Mouse (Mus musculus) embryonic facial prominence, embryonic 13.5 days (tissue): ENCODE results near the gene Ybx2. TPM values are rescaled to one million over a fixed set of nuclear protein-coding genes. Genes with fewer than 3 reads are reported as not detected.
"Not testable (repeated sequence)": the region's sequence is repeated elsewhere in the genome, so short reads cannot be mapped to it uniquely, and the experiment has no call there.

Experiments used
- ATAC-seq: fragments of 200-750 bp; cut with Nextera tagmentation; 2 replicates; pipeline ENCODE4 v1.8.0; 2017; ENCODE audit warnings: low read depth; ENCODE audit not compliant: insufficient number of reproducible peaks, insufficient read depth, low FRiP score, low TSS enrichment
- H3K27ac ChIP-seq: fragments of 300-500 bp; sonication (generic); 2 replicates; pipeline ENCODE4 v1.5.1; 2015; ENCODE audit warnings: moderate library complexity, mild to moderate bottlenecking, inconsistent platforms
- H3K27me3 ChIP-seq: fragments of 300-500 bp; sonication (generic); 2 replicates; pipeline ENCODE4 v1.6.1; 2015; ENCODE audit warnings: mild to moderate bottlenecking, inconsistent platforms
- H3K36me3 ChIP-seq: fragments of 300-500 bp; sonication (generic); 2 replicates; pipeline ENCODE4 v1.6.1; 2015; ENCODE audit warnings: mild to moderate bottlenecking, inconsistent platforms
- H3K4me1 ChIP-seq: fragments of 300-500 bp; sonication (generic); 2 replicates; pipeline ENCODE4 v1.6.1; 2015; ENCODE audit warnings: inconsistent platforms
- H3K4me2 ChIP-seq: fragments of 300-500 bp; sonication (generic); 2 replicates; pipeline ENCODE4 v1.6.1; 2015; ENCODE audit warnings: moderate library complexity, mild to moderate bottlenecking, inconsistent platforms
- H3K4me3 ChIP-seq: fragments of 300-500 bp; sonication (generic); 2 replicates; pipeline ENCODE4 v1.5.1; 2015; ENCODE audit warnings: mild to moderate bottlenecking, inconsistent platforms
- H3K9ac ChIP-seq: fragments of 300-500 bp; sonication (generic); 2 replicates; pipeline ENCODE4 v1.6.1; 2015; ENCODE audit warnings: mild to moderate bottlenecking, inconsistent platforms
- H3K9me3 ChIP-seq: fragments of 300-500 bp; sonication (generic); 2 replicates; pipeline ENCODE4 v1.6.1; 2016; ENCODE audit warnings: inconsistent platforms
- WGBS: fragments of 180-500 bp; shearing (Covaris S2); methylation state at CpG from one replicate; pipeline ENCODE4 v1.1.7; 2015; ENCODE audit warnings: mixed read lengths; 5-methylcytosine and 5-hydroxymethylcytosine counted together
- polyA plus RNA-seq: library from polyadenylated mRNA; unstranded; fragments of >200 nt; fragmentation: Nextera tagmentation; extraction: Ambion mirVana; gene quantifications from 2 replicates; pipeline ENCODE4 v1.2.1, GENCODE M21; 2015

Gene Ybx2
- polyA plus RNA-seq, 1 experiment from 2014 or later = 7.5 TPM

GRCm38 (mm10) chr11:69929712-69930111 is 5.9 kb upstream of the Ybx2 start:
- Histone ChIP-seq H3K27ac (no peak overlapping the region), H3K9ac (no peak overlapping the region), H3K4me3 (no peak overlapping the region), H3K27me3 (no peaks in the 10 kb centered on the region), H3K4me1 (peaks cover 9% of the 10 kb centered on the region), H3K9me3 (no peaks in the 10 kb centered on the region), H3K36me3 (no peaks in the 10 kb centered on the region), H3K4me2 (no peak overlapping the region)
- ATAC-seq = no peak
- 90% methylated on average over 4 of the region's 4 CpGs for WGBS

GRCm38 (mm10) chr11:69930176-69930575 is 5.4 kb upstream of the Ybx2 start:
- H3K9me3 ChIP-seq, H3K4me3 ChIP-seq, H3K27ac ChIP-seq, H3K27me3 ChIP-seq, H3K4me2 ChIP-seq, H3K4me1 ChIP-seq, H3K36me3 ChIP-seq, H3K9ac ChIP-seq, ATAC-seq: not testable (repeated sequence)
- WGBS = 86% methylated on average over 8 of the region's 8 CpGs

GRCm38 (mm10) chr11:69930967-69931537 is 4.5 kb upstream of the Ybx2 start:
- Histone ChIP-seq H3K36me3 (no peaks in the 10 kb centered on the region), H3K4me3 (no peak overlapping the region), H3K4me1 (peaks cover 10% of the 10 kb centered on the region), H3K4me2 (no peak overlapping the region), H3K27ac (no peak overlapping the region), H3K9me3 (no peaks in the 10 kb centered on the region), H3K9ac (no peak overlapping the region), H3K27me3 (no peaks in the 10 kb centered on the region)
- ATAC-seq = no peak
- WGBS = 67% methylated on average over 3 of the region's 3 CpGs

GRCm38 (mm10) chr11:69931769-69932168 is 3.8 kb upstream of the Ybx2 start:
- H3K4me2 ChIP-seq = no peak overlapping the region
- H3K27me3 ChIP-seq = peaks cover 7% of the 10 kb centered on the region; the same call in 1 of the 2 replicates
- H3K27ac ChIP-seq = no peak overlapping the region
- H3K36me3 ChIP-seq = no peaks in the 10 kb centered on the region
- H3K4me1 ChIP-seq = peaks cover 17% of the 10 kb centered on the region
- H3K4me3 ChIP-seq = no peak overlapping the region
- WGBS = 70% methylated on average over 8 of the region's 8 CpGs
- H3K9me3 ChIP-seq = no peaks in the 10 kb centered on the region
- ATAC-seq = no peak
- H3K9ac ChIP-seq = no peak overlapping the region

- no peak overlapping the region for H3K4me3 ChIP-seq
- no peaks in the 10 kb centered on the region for H3K36me3 ChIP-seq
- peaks cover 12% of the 10 kb centered on the region; the same call in 1 of the 2 replicates for H3K27me3 ChIP-seq
- H3K9me3 ChIP-seq = no peaks in the 10 kb centered on the region
- WGBS = 36% methylated on average over 3 of the region's 3 CpGs
- no peak for ATAC-seq
- H3K9ac ChIP-seq = no peak overlapping the region
- H3K4me1 ChIP-seq = peaks cover 22% of the 10 kb centered on the region
- H3K27ac ChIP-seq = no peak overlapping the region
- no peak overlapping the region for H3K4me2 ChIP-seq
These were observed 3.3 kb upstream of the Ybx2 start for GRCm38 (mm10) chr11:69932254-69932653.

- WGBS = 70% methylated on average over 4 of the region's 4 CpGs
- H3K27me3 ChIP-seq = peaks cover 16% of the 10 kb centered on the region
- H3K4me1 ChIP-seq = peaks cover 30% of the 10 kb centered on the region
- H3K4me2 ChIP-seq = no peak overlapping the region
- H3K27ac ChIP-seq = no peak overlapping the region
- no peaks in the 10 kb centered on the region for H3K9me3 ChIP-seq
- ATAC-seq = no peak
- no peak overlapping the region for H3K9ac ChIP-seq
- no peaks in the 10 kb centered on the region for H3K36me3 ChIP-seq
- no peak overlapping the region for H3K4me3 ChIP-seq
These were observed 2.5 kb upstream of the Ybx2 start for GRCm38 (mm10) chr11:69933066-69933465.

- ATAC-seq = 0 out of 2 replicates have a peak, but pooled peaks have one; percentile 57
- no peaks in the 10 kb centered on the region for H3K9me3 ChIP-seq
- H3K9ac ChIP-seq = peak overlapping the region; percentile 61; the same call in 1 of the 2 replicates
- H3K4me2 ChIP-seq = peak overlapping the region; percentile 56
- H3K4me3 ChIP-seq = peak overlapping the region; percentile 27
- under 1% methylated on average over 18 of the region's 18 CpGs for WGBS
- no peak overlapping the region for H3K27ac ChIP-seq
- no peaks in the 10 kb centered on the region for H3K36me3 ChIP-seq
- H3K4me1 ChIP-seq = peaks cover 37% of the 10 kb centered on the region
- H3K27me3 ChIP-seq = peaks cover 20% of the 10 kb centered on the region
These were observed 1.4 kb upstream of the Ybx2 start for GRCm38 (mm10) chr11:69934169-69934568.

- H3K4me3 ChIP-seq = peak overlapping the region; percentile 58; the same call in 1 of the 2 replicates
- no peaks in the 10 kb centered on the region for H3K9me3 ChIP-seq
- no peak overlapping the region for H3K9ac ChIP-seq
- no peaks in the 10 kb centered on the region for H3K36me3 ChIP-seq
- H3K27me3 ChIP-seq = peaks cover 20% of the 10 kb centered on the region
- H3K4me2 ChIP-seq = peak overlapping the region; percentile 56
- no peak overlapping the region for H3K27ac ChIP-seq
- 16% methylated on average over 6 of the region's 6 CpGs for WGBS
- H3K4me1 ChIP-seq = peaks cover 37% of the 10 kb centered on the region
- no peak for ATAC-seq
These were observed 915 bp upstream of the Ybx2 start for GRCm38 (mm10) chr11:69934681-69935080.

GRCm38 (mm10) chr11:69936156-69936555 is 560 bp downstream of the Ybx2 start:
- H3K9ac ChIP-seq = peak overlapping the region; percentile 80
- no peaks in the 10 kb centered on the region for H3K36me3 ChIP-seq
- peak overlapping the region; percentile 100 for H3K4me2 ChIP-seq
- peaks cover 37% of the 10 kb centered on the region for H3K4me1 ChIP-seq
- peak overlapping the region; percentile 58 for H3K4me3 ChIP-seq
- H3K27me3 ChIP-seq = peaks cover 20% of the 10 kb centered on the region
- ATAC-seq = no peak
- 3% methylated on average over 30 of the region's 30 CpGs for WGBS
- H3K9me3 ChIP-seq = no peaks in the 10 kb centered on the region
- no peak overlapping the region for H3K27ac ChIP-seq

GRCm38 (mm10) chr11:69936714-69937347 is 1.2 kb downstream of the Ybx2 start:
- 40% methylated on average over 9 of the region's 9 CpGs for WGBS
- Histone ChIP-seq H3K27me3 (peaks cover 20% of the 10 kb centered on the region), H3K36me3 (no peaks in the 10 kb centered on the region), H3K4me2 (peak overlapping the region; percentile 100), H3K27ac (no peak overlapping the region), H3K9me3 (no peaks in the 10 kb centered on the region), H3K4me3 (peak overlapping the region; percentile 58), H3K4me1 (peaks cover 37% of the 10 kb centered on the region), H3K9ac (peak overlapping the region; percentile 52)
- no peak for ATAC-seq

GRCm38 (mm10) chr11:69937385-69937784 is 1.8 kb downstream of the Ybx2 start:
- peaks cover 37% of the 10 kb centered on the region for H3K4me1 ChIP-seq
- H3K9me3 ChIP-seq = no peaks in the 10 kb centered on the region
- no peak overlapping the region; the same call in 1 of the 2 replicates for H3K27ac ChIP-seq
- no peak for ATAC-seq
- peak overlapping the region; percentile 100 for H3K4me2 ChIP-seq
- peaks cover 20% of the 10 kb centered on the region for H3K27me3 ChIP-seq
- H3K9ac ChIP-seq = peak overlapping the region; percentile 52
- H3K36me3 ChIP-seq = peaks cover 5% of the 10 kb centered on the region
- 0 out of 2 replicates have a peak overlapping the region, but pooled peaks have one; percentile 58 for H3K4me3 ChIP-seq
- WGBS = 18% methylated on average over 4 of the region's 4 CpGs

- Histone ChIP-seq H3K27ac (no peak overlapping the region; the same call in 1 of the 2 replicates), H3K27me3 (peaks cover 20% of the 10 kb centered on the region), H3K4me3 (no peak overlapping the region), H3K4me2 (0 out of 2 replicates have a peak overlapping the region, but pooled peaks have one; percentile 100), H3K9ac (0 out of 2 replicates have a peak overlapping the region, but pooled peaks have one; percentile 52), H3K36me3 (peaks cover 10% of the 10 kb centered on the region), H3K9me3 (no peaks in the 10 kb centered on the region), H3K4me1 (peaks cover 37% of the 10 kb centered on the region)
- WGBS = 60% methylated on average over 5 of the region's 5 CpGs
- no peak for ATAC-seq
These were observed 2.2 kb downstream of the Ybx2 start for GRCm38 (mm10) chr11:69937834-69938233.
